Comparison of ENCODE assay signal across 9 mouse cellular contexts in the genomic region with DNA sequence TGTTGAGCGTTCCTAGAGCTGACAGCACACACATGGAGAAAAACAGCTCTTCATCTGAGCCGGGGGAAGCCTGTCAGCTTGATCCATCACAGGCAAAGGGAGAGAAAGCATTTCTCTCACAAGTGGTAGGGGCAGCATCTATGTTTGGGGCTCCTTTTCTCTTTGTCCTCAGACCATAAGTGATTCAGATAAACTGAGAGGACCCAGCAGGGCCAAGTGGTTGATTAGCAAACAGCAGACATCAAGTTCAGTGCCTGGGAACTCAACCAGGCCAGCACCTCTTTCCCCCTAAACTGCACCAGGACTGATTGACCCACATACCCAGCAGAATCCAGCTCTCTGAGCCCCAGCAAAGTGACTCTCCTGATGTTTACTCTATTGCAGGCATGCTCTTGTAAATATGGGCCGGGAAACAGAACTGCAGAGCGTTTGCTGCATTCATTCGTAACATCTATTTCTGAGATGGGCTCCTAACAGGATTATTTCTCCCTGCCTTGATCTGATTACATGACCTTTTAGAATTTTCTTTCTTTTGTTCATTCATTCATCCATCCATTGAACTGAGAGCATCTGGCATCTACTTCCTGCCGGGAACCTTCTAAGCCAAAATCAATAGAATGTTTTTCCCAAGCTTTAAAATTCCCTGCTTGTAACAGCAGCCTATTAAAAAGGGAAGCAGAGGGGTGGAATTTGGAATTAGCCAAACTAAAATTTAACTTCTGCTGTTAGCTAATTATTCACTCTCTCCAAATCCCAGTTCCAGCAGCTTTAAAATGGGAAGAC. TPM values are rescaled to one million over a fixed set of nuclear protein-coding genes. Genes with fewer than 3 reads are reported as not detected.
DNase-seq lines count a peak whose midpoint lies in the region; ATAC-seq lines count a peak whose summit lies in the region.
"Had no signal": no experiment of that assay in that cellular context is flagged by ENCODE, and none has a peak within 500 bp of the region (broad histone marks: within the 10 kb centered on the region; RNA-seq: fewer than 3 reads in every experiment).

No protein-coding gene starts in this region.

- no peak for DNase-seq in kidney, postnatal 25 days
- DNase-seq in brain, adult 2 months (ENCODE audit: low read depth, low spot score) = peak; percentile 26
- DNase-seq in testis, postnatal 14 days (ENCODE audit: low spot score) = no peak
- DNase-seq: thymus, adult 18-20 months had no signal

- H3K9ac ChIP-seq in kidney, embryonic 14.5 days (ENCODE audit: low read depth, low read length) = no peak overlapping the region
- no peak overlapping the region for H3K9ac ChIP-seq in forebrain, embryonic 15.5 days (replicated peaks)
- H3K9ac ChIP-seq in midbrain, embryonic 12.5 days (replicated peaks) = no peak overlapping the region
- H3K9ac ChIP-seq: limb, embryonic 15.5 days had no signal

- no peak overlapping the region for H3K4me3 ChIP-seq in kidney, embryonic 14.5 days (ENCODE audit: low read length)
- no peak overlapping the region for H3K4me3 ChIP-seq in forebrain, embryonic 15.5 days
- no peak overlapping the region for H3K4me3 ChIP-seq in midbrain, embryonic 12.5 days
- H3K4me3 ChIP-seq: limb, embryonic 15.5 days had no signal

- H3K27ac ChIP-seq in kidney, embryonic 14.5 days (ENCODE audit: low read depth, low read length) = peak overlapping the region; percentile 24; the same call in 1 of the 2 replicates
- H3K27ac ChIP-seq in forebrain, embryonic 15.5 days (replicated peaks) = peak overlapping the region; percentile 64; the same call in 1 of the 2 replicates
- peak overlapping the region; percentile 81 for H3K27ac ChIP-seq in midbrain, embryonic 12.5 days (replicated peaks)
- H3K27ac ChIP-seq: limb, embryonic 15.5 days had no signal

- H3K4me1 ChIP-seq in kidney, embryonic 14.5 days (ENCODE audit: control insufficient read depth, insufficient read depth, low read length) = peaks cover 13% of the 10 kb centered on the region
- H3K4me1 ChIP-seq in forebrain, embryonic 15.5 days = peaks cover 36% of the 10 kb centered on the region
- peaks cover 55% of the 10 kb centered on the region for H3K4me1 ChIP-seq in midbrain, embryonic 12.5 days

- WGBS in kidney, embryonic 14.5 days = 32% methylated on average over 6 of the region's 6 CpGs
- 6% methylated on average over 6 of the region's 6 CpGs for WGBS in forebrain, embryonic 15.5 days
- 13% methylated on average over 6 of the region's 6 CpGs for WGBS in midbrain, embryonic 12.5 days

- no peak overlapping the region for H3K4me2 ChIP-seq in kidney, embryonic 14.5 days (replicated peaks; ENCODE audit: low read depth, low read length)
- H3K4me2 ChIP-seq in forebrain, embryonic 15.5 days (replicated peaks) = no peak overlapping the region
- peak overlapping the region; percentile 27 for H3K4me2 ChIP-seq in midbrain, embryonic 12.5 days (replicated peaks)
- H3K4me2 ChIP-seq: limb, embryonic 15.5 days had no signal

- H3K9me3 ChIP-seq in kidney, embryonic 14.5 days (ENCODE audit: control insufficient read depth, low read length) = no peaks in the 10 kb centered on the region
- H3K9me3 ChIP-seq in forebrain, embryonic 15.5 days = no peaks in the 10 kb centered on the region
- 0 out of 2 replicates have a peak, but pooled peaks cover 5% of the 10 kb centered on the region for H3K9me3 ChIP-seq in midbrain, embryonic 12.5 days
- H3K9me3 ChIP-seq: limb, embryonic 15.5 days had no signal

- peaks cover 9% of the 10 kb centered on the region; the same call in 1 of the 2 replicates for H3K27me3 ChIP-seq in kidney, embryonic 14.5 days (ENCODE audit: control insufficient read depth, insufficient read depth, low read length)
- no peaks in the 10 kb centered on the region for H3K27me3 ChIP-seq in forebrain, embryonic 15.5 days
- no peaks in the 10 kb centered on the region for H3K27me3 ChIP-seq in midbrain, embryonic 12.5 days
- H3K27me3 ChIP-seq: limb, embryonic 15.5 days had no signal

- no peaks in the 10 kb centered on the region for H3K36me3 ChIP-seq in kidney, embryonic 14.5 days (ENCODE audit: control insufficient read depth, insufficient read depth, low read length)
- no peaks in the 10 kb centered on the region for H3K36me3 ChIP-seq in forebrain, embryonic 15.5 days
- no peaks in the 10 kb centered on the region for H3K36me3 ChIP-seq in midbrain, embryonic 12.5 days
- H3K36me3 ChIP-seq: limb, embryonic 15.5 days had no signal

- no peak for ATAC-seq in kidney, embryonic 14.5 days (ENCODE audit: low FRiP score, low TSS enrichment)
- no peak for ATAC-seq in forebrain, embryonic 15.5 days (replicated peaks)
- peak; percentile 50 for ATAC-seq in midbrain, embryonic 12.5 days (ENCODE audit: low FRiP score, low read depth)
- no peak for ATAC-seq in cerebellum, adult (ENCODE audit: insufficient number of reproducible peaks, low FRiP score, low TSS enrichment)

RNA-seq across cellular contexts. Expression of a gene that starts 21.5 kb away (rescaled TPM):
- polyA plus RNA-seq in kidney, embryonic 14.5 days (2014; fragmentation: Nextera tagmentation; extraction: Ambion mirVana) = 0.13 and 0.23 TPM in 2 replicates
- polyA plus RNA-seq in forebrain, embryonic 15.5 days (2015; fragmentation: Nextera tagmentation; extraction: Ambion mirVana) = 2.4 and 3.0 TPM in 2 replicates
- polyA plus RNA-seq in midbrain, embryonic 12.5 days (2016; fragmentation: Nextera tagmentation; extraction: Ambion mirVana) = 14.5 and 14.9 TPM in 2 replicates

Comparison
In these comparisons a context has a peak if more than half of its experiments do, and no peak if none do; other contexts are left out.
1. H3K27ac ChIP-seq: peak in every context shown above with its lines; median percentile 81 in midbrain, embryonic 12.5 days; 64 in forebrain, embryonic 15.5 days; 24 in kidney, embryonic 14.5 days.